Comparison of ENCODE assay signal across 10 mouse cellular contexts in the genomic region with DNA sequence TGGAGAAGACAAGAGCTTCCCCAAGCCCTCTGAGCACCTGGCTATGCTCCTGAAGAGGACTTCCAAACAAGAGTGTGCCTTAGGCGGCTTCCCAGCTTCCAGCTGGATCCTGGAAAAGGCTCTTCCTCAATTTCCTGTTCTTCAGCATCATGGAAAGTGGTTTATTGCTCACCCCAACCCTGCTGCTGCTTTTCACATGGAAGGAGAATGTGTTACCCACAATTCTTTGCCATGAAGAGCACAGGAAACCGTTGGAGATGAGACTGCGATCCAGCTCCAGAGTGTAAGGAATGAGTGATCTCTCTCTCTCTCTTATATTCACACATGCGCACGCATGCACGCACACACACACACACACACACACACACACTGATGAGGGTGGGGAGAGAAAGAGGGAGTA.
DNase-seq lines count a peak whose midpoint lies in the region; TF ChIP-seq lines count a peak whose summit lies in the region.
"Had no signal": no experiment of that assay in that cellular context is flagged by ENCODE, and none has a peak within 500 bp of the region (broad histone marks: within the 10 kb centered on the region; RNA-seq: fewer than 3 reads in every experiment).

No protein-coding gene starts in this region.

- 0 out of 2 replicates have a peak overlapping the region, but pooled peaks have one; percentile 15 for H3K27ac ChIP-seq in testis, adult 2 months (ENCODE audit: control insufficient read depth, insufficient read depth, low read depth, low read length)
- H3K27ac ChIP-seq in heart, embryonic 10.5 days, result peak overlapping the region; percentile 83

- TF ChIP-seq POLR2A in testis, adult 2 months (IDR thresholded peaks at IDR 0.05; ENCODE audit: control insufficient read depth, low read depth, low read length), result no peak

- H3K27me3 ChIP-seq in testis, adult 2 months (ENCODE audit: control insufficient read depth, insufficient read depth, low read length), result no peaks in the 10 kb centered on the region
- no peaks in the 10 kb centered on the region for H3K27me3 ChIP-seq in heart, embryonic 10.5 days (ENCODE audit: insufficient read depth, poor library complexity, severe bottlenecking)
- H3K27me3 ChIP-seq: forebrain, embryonic 13.5 days; midbrain, embryonic 12.5 days; Patski had no signal

- no peaks in the 10 kb centered on the region for H3K36me3 ChIP-seq in testis, adult 2 months (ENCODE audit: control insufficient read depth, insufficient read depth, low read length)
- no peaks in the 10 kb centered on the region for H3K36me3 ChIP-seq in heart, embryonic 10.5 days
- H3K36me3 ChIP-seq: midbrain, embryonic 12.5 days had no signal

- no peaks in the 10 kb centered on the region for H3K9me3 ChIP-seq in heart, embryonic 10.5 days
- H3K9me3 ChIP-seq: forebrain, embryonic 13.5 days; midbrain, embryonic 12.5 days had no signal

- no peak overlapping the region for H3K4me3 ChIP-seq in testis, adult 2 months (ENCODE audit: control insufficient read depth, low read depth, low read length)
- no peak overlapping the region for H3K4me3 ChIP-seq in heart, embryonic 10.5 days
- H3K4me3 ChIP-seq: forebrain, embryonic 13.5 days; midbrain, embryonic 12.5 days had no signal

- H3K4me1 ChIP-seq in testis, adult 2 months (ENCODE audit: control insufficient read depth, insufficient read depth, low read length), result no peaks in the 10 kb centered on the region
- H3K4me1 ChIP-seq in heart, embryonic 10.5 days, result peaks cover 24% of the 10 kb centered on the region

- no peak for TF ChIP-seq CTCF in testis, adult 2 months (IDR thresholded peaks at IDR 0.05; ENCODE audit: control insufficient read depth, insufficient read depth, insufficient replicate concordance, low read depth, low read length)

- no peak for DNase-seq in testis, postnatal 14 days (ENCODE audit: low spot score)
- DNase-seq in heart, embryonic 10.5 days (ENCODE audit: low spot score), result no peak
- DNase-seq in kidney, postnatal 36 days, result peak; percentile 19 to 30
- DNase-seq in B cell, adult 2 months, result no peak
- DNase-seq in cerebellum, adult 11 months, result no peak
- no peak for DNase-seq in layer of hippocampus, adult 11-12 months (ENCODE audit: low spot score)

- 83% methylated on average over 6 of the region's 6 CpGs for WGBS in heart, embryonic 10.5 days

Comparison
In these comparisons a context has a peak if more than half of its experiments do, and no peak if none do; other contexts are left out.
1. DNase-seq: peak in kidney, postnatal 36 days (2 of 2); none in testis, postnatal 14 days (single experiment), heart, embryonic 10.5 days (single experiment), B cell, adult 2 months (0 of 2), cerebellum, adult 11 months (single experiment) and layer of hippocampus, adult 11-12 months (single experiment).